Mouse (Mus musculus) testis, postnatal 10 days (tissue): Measurements from ENCODE around the gene Npb.

Experiments used
- DNase-seq: peaks from one replicate; pipeline ENCODE4 v3.0.0; 2021; ENCODE audit warnings: low spot score

Npb gene

GRCm38 (mm10) chr11:120615167-120615566, 6.9 kb downstream of the Npb start:
- peak; percentile 40 for DNase-seq

GRCm38 (mm10) chr11:120615606-120616203, 7.4 kb downstream of the Npb start:
- DNase-seq = peak; percentile 40

GRCm38 (mm10) chr11:120616617-120617294, 8.5 kb downstream of the Npb start:
- DNase-seq = no peak

DNA sequence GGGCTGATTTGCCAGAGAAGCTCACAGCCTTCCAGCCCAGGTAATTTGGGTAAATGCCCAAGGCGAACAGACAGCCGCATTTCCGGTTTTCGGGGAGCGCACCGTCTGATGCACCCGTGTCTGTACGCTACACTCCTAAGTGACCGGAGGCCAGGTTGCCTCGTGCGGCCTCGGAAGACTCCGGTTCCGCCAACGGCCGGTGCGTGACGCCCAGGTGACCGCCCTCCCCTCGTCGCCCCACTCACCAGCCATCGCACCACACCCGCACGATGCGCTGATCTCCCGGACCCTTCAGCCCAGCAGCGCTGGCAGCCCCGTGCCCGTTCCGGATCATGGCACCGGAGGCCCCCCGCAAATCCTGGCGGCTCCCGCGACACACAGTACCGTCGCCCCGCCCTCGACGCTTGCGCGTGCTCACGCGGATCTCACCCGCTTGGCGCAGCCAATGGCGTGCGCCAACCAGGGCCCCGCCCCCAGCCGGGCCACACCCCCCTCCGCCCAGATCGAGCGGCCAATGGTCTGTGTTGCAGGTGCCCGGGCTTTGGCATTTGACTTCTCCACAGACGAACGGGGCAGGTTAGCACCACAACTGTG, 9.3 kb downstream of the Npb start, which contains the start of gene Pcyt2:
Pcyt2 (minus strand) TSS at position 418 of the 594 bp plus-strand sequence.
- DNase-seq = peak; percentile 96

DNA sequence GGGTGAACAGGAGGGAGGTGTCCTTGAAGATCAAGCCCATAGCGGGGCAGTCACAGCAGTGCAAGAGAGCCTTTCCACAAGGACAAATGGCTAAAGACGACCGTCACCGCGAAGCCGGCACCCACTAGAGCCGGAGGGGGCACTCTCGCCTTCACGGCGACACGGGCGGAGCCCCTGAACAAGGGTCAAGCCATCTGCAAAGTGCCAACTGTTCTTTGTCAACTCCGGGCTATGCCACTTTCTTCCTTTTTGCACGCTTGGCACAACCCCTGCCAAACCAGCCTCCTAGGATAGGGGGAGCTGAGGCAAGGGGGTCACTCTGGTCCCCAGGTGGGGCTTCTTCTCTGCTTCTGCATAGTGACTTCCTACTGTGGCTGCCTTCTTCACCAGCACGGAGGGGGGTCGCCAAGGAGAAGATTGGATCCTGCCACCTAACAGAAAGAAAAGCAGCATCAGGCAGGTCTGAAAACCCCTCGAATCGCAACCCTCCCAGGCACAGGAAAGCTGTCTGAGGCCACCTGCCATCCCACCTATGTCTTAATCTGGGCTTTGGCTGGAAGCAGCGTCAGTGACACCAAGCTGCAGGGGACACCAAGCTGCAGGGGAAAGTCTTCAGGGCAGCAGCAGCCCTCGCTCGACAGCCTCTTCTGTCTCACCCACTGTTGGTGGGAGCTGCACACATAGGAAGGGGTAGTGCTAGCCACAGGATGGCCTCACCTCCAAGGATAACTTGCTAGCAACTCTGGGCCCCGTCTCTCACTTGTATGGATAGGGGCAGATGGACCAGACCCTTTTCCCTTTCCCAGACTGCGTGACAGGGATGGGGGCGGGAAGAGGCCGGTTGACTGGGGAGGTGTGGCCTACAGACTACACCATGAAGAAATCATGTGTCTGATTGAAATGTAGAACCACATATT, 10.6 kb downstream of the Npb start:
- DNase-seq = no peak

GRCm38 (mm10) chr11:120620195-120620594, 11.9 kb downstream of the Npb start:
- no peak for DNase-seq

DNA sequence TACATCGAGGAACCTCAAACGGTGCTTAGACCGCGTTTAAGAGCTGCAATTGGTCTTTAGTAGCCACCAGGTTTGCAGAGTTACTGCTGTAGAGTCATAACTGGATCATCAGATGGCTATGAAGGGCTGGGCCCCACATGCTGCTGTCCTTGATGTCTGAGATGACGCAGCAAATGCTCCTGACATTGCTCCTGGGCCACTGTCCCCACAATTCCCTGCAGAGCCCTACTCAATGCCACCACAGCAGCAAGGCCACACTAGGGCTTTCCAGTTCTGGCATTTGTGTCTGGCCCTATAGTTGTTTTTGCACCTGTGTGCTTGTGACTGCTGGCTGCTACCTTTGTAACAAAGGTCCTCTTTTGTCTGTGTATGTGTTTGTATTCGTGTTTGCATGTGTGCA, 14.5 kb downstream of the Npb start:
- no peak for DNase-seq

GRCm38 (mm10) chr11:120623961-120624679, 15.8 kb downstream of the Npb start:
- peak; percentile 84 for DNase-seq

DNA sequence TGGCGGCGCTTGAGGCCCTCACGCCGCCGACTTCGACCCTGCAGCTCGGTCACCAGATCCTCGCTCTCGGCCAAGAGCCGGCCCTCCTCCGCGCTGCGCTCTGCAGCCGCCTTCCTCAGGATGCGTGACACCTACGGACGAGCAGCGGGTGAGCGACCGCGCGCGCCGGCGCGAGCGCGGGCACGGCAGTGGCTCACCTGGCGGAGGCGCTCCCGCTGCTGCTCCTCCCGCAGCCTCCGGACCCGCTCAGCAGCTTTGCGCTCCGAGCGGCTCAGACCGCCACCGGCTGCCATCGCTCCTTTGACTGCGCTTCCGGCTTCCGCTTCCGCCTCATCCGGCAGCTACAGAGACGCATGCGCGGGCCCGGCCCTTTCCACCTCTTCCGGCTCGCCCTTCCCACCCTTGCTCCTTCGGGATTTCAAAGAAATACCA, 16.4 kb downstream of the Npb start:
- DNase-seq = peak; percentile 90

DNA sequence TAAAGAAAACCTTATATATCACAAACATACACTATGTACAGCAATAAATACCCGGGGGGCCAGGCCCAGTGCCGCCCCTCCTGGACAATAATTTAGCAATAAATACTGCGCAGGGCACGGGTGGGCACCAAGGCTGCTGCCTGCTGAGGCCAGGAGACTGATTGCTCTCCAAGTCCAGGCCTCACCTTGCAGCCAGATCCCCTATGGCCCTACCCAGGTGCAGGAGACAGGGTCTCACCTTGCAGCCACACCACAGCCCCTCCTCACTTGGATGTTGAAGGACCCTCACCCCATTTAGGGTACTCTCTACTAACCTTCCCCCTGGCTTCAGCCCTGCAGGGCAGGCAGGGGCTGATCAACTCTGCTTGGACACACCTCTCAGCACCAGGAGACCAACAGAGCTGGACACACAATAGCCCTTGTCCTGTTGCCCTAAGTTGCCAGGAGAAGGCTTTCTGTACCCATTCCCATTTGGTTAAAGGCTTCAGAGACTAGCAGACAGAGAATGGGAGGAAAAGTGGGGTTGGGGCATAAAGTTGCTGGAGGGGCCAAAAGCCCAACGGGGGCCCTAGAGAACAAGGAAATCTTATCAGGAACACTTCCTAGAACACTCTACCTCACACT, 17.0 kb downstream of the Npb start, which contains the start of gene Sirt7:
Sirt7 (minus strand) TSS at position 89 of the 624 bp plus-strand sequence.
- no peak for DNase-seq

- DNase-seq = peak; percentile 39
Measured at GRCm38 (mm10) chr11:120626785-120627467, 18.6 kb downstream of the Npb start.

DNA sequence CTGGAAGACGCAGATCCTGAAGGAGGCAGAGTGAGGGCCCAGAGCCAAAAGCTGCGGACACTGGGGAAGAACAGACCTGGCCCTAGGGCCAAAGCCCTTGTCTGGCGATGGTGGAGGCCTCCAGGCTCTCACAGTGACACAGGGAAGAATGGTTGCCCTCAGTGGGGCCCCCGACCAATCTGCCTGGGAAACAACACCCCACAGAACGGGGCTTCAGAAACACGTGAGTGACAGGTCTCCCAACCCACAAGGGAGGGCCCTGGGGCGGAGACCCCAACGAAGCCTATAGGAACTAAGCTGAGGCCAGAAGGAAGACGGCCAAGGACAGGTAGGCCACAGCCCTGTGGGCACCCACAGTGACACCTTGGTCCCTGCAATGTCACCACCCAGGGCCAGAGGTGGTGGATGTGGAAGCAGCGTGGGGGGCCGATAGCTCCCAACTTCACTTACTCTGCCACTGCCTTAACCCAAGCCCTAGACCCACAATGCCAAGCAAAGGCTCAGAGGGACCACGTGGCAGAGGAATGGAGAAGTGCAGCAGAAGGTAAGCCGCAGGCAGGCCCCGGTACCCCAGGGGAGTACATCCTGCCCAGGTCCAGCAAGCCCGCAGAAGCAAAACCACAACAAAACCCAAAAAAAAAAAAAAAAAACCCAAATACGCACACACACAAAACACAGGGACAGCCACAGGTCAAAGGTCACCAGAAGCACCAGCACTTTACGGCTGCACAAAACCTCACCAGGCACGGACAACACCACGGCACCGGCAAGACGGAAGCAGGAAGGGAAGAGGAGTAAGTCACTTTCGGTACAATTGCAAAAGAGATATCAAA, 19.4 kb downstream of the Npb start:
- DNase-seq = peak; percentile 38

- DNase-seq = peak; percentile 45
Measured at GRCm38 (mm10) chr11:120628601-120629340, 20.5 kb downstream of the Npb start.

- DNase-seq = peak; percentile 43
Measured at GRCm38 (mm10) chr11:120629341-120629730, 21.1 kb downstream of the Npb start.

- DNase-seq = no peak
Measured at GRCm38 (mm10) chr11:120629911-120630310, 21.6 kb downstream of the Npb start.

GRCm38 (mm10) chr11:120630401-120630871, 22.2 kb downstream of the Npb start:
- no peak for DNase-seq

GRCm38 (mm10) chr11:120630881-120631725, 22.8 kb downstream of the Npb start:
- peak; percentile 32 for DNase-seq
